Mouse (Mus musculus) left cerebral cortex, adult 8-10 months (tissue): Measurements from ENCODE around the gene Tmem251. TPM values are rescaled to one million over a fixed set of nuclear protein-coding genes. Genes with fewer than 3 reads are reported as not detected.

Experiments used
- DNase-seq, 2 experiments: peaks; one replicate each; pipeline ENCODE4 v3.0.0; 2022; ENCODE audit warnings: low spot score in 2 of 2
- total RNA-seq, 4 experiments: library from RNA; stranded (reverse); gene quantifications; 2 replicates each; pipeline ENCODE4 v1.2.4; 2022

Tmem251 gene
- total RNA-seq, 4 experiments from 2014 or later, result 5.3 to 6.3 (median 5.9) TPM

DNA sequence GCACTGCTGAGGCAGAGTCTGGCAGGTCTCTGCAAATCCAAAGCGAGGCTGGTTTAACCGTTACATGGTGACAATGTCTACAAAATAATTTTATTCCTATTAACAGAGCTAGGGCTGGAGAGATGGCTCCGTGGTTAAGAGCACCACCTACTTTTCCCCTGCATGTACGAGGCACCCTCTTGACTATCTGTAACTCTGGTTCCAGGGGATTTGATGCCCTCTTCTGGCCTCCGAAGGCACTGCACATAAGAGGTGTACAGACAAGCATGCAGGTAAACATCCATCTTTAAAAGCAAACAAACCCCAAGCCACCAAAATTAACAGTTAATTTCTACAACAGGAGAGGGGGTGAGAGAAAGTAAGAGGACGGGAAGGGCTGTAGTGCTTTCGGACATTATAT, 12.7 kb downstream of the Tmem251 start:
- DNase-seq, result no peak

DNA sequence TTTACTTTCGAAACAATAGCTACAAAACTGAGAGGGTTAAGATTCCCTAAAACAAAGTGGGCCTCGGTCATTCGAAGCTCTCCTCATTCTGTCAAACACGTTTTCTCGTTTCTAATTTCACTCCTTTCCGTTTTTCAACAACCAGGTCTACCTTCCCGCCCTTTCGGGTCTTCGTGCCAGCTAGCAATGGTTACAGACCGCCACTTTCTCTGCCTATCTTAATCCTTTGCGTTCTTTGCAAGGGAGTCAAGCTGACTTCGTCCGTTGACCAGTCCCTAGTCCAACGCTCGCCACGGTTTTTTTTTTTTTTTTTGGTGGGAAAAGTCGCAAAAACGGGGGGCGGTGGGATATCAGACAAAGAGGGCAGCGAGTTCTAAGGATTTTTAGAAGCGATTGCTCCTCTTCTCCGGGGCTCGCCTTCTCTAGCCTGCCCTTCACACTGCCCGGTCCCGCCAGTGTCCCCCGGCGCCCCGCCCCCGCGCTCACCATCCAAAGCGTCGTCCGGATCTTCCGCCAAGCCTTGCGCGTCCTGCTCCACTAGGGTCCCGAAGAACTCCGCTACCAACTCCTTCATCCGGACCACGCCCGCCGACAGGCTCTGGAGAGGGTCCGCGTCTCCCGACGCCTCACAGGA, 13.6 kb downstream of the Tmem251 start:
- no peak for DNase-seq

GRCm38 (mm10) chr12:102757689-102758402, 14.3 kb downstream of the Tmem251 start, which contains the start of the genes Gm28051, Gon7 and Ubr7:
Gene Gm28051 (minus strand): TSS chr12:102757765.
Gene Gon7 (minus strand): TSS chr12:102757803.
Gene Ubr7 (plus strand): TSS chr12:102757967.
- peak; percentile 91 to 96 for DNase-seq

GRCm38 (mm10) chr12:102758403-102758756, 14.8 kb downstream of the Tmem251 start, which contains the start of gene Gm20604:
Gene Gm20604 (minus strand): TSS chr12:102758672.
- DNase-seq, result no peak

DNA sequence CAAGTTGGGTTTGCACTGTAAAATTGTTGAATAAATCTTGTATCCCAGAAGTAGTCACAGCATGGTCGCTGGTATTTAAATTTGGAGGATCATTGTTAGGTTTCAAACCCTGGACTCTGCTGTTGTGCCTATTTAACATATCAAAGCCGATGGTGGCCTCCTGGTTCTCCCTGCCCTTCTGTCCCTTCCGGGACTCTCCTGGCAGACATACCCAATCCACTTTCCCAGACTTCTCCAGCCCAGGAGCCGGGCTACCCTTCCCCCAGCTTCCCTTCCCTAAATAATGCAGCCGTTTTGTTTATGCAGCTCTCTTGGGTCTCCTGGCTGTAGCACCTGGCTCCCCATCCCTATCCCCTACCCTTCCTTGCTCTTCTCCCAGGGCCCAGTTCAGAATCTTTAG, 15.4 kb downstream of the Tmem251 start:
- no peak for DNase-seq

- DNase-seq, result no peak
Measured at GRCm38 (mm10) chr12:102761668-102762067, 18.1 kb downstream of the Tmem251 start.

GRCm38 (mm10) chr12:102763696-102764095, 20.1 kb downstream of the Tmem251 start:
- DNase-seq, result no peak

DNA sequence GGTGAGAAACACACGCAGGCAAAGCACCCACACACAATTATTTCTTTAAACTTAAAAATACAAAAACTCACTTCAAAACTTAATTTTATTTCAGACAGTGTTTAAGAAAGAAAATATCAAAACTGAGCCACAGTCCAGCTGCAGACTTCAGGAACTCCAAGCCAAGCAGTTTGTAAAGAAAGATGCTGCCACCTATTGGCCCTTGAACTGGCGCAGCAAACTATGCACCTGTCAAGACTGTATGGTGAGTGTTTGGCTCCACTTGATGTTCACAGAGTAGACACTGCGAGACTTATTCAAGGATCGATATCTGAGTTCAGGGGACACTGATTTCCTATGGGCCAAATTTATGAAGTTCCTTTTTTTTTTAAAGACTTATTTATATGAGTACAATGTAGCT, 25.4 kb downstream of the Tmem251 start:
- DNase-seq, result no peak

DNA sequence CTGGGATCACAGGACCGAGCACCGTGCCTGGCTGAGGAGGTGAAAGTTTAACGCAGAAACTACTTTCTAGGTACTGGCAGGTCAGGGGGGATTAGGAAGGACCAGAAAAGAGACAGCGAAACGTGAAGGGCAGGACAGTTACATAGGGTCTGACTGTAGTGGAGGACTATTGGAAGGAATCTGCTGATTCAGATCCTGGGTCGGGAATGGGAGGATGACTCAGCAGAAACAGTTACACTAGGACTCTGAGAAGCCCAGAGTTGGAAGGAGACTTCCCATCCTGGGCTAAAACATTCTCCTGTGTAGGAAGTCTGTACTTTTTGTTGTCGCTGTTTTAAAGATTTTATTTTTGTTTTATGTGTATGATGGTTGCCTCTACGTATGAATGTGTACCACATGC, 28.0 kb downstream of the Tmem251 start:
- no peak for DNase-seq

DNA sequence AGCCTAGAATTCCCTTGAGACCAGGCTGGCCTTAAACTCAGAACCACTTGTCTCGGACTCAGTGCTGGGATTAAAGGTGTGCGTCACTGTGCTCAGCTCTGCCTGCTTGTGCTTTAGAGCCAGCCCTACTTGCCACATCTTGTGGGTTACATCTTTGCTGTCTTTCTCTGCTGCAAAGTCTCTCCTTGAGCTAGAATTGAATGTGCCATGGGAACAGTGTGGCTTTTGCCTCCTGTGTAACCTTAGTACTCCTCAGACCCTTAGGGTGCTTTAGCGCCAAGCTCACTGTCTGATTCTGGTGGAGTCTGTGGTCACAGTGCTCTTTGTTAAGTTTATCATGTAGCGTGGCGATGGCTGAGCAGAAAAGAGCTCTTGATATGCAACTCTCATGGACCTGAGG, 29.1 kb downstream of the Tmem251 start:
- no peak for DNase-seq

GRCm38 (mm10) chr12:102776035-102776434, 32.5 kb downstream of the Tmem251 start:
- no peak for DNase-seq

DNA sequence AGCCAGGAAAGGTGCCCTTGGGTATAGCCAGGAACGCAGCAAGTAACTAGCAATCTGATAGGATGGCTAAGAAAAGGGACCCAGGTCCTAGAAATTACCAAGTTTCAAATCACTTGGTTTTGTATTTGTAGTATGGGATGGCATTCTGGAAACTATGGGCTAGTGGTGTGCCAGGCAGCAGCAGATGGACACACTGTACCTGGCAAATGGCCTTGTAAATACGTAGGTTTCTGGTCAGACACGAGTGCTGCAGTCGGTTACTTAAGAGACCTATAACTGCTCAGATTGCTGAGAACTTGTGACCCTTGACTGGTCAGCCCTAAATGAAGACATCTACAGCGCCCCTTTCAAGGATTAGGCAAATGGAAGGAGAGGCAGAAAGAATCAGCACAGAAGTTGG, 34.6 kb downstream of the Tmem251 start:
- DNase-seq, result no peak

GRCm38 (mm10) chr12:102779452-102779851, 35.9 kb downstream of the Tmem251 start:
- no peak for DNase-seq

GRCm38 (mm10) chr12:102782841-102783240, 39.3 kb downstream of the Tmem251 start:
- DNase-seq, result no peak

DNA sequence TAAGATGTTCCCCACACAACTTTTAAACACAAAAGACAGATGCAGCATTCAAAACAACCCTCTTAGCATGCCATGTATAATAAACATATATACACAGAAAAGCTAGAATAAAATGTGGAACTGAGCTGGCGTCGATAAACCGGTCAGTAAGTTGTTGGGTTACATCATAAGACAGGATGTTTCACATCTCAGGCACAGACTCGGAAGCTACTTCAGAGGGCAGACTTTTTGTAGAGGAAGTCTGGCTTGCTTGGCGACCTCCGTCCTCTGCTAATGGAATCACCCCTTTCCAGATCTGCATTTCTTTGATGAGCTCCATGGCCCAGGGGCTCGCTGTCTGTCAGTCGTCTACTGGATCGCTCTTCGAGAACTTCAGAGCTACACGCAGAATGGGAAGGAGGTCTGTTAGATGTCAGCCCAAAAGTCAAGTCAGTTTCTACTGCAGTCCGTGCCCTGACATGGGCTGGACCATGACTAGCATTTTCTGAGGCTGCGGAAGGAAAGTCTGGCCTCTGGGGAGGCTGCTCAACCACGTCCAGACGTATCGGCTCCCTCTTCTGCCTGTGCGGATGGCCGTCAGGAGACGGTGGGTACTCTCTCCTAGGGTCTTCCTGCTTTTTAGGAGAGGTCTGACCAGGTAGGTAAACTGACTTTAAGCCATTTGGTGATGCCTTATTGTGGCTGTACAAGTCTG, 41.5 kb downstream of the Tmem251 start:
- DNase-seq, result no peak

DNA sequence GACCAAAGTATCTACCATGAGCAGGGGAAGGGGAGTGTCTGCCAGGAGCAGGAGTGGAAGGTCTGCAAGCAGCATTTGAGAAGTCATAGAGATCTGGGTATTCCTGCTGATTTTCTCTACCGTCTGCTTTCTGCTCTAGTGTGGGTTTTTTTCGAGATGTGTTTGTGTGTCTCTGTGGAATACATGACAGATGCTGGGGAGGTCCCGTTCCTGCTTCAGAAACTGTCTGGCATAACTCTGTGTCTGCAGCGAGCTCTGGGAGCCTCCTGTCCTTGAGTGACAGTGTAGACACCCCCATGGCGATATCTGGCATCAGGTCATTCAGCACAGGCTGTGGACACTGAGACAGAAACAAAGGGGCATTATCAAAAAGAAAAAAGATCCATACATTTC, 42.0 kb downstream of the Tmem251 start:
- DNase-seq, result no peak

GRCm38 (mm10) chr12:102787927-102788326, 44.4 kb downstream of the Tmem251 start:
- no peak for DNase-seq

Other genes starting within 250 kb of the Tmem251 start
- 100 to 1,000 TPM; 151 to 178 (median 173) TPM for gene Chga, start 188.8 kb upstream of the Tmem251 start, total RNA-seq
- gene Itpk1, start 38.8 kb upstream of the Tmem251 start, total RNA-seq, result 10 to 100 TPM; 58.8 to 68.2 (median 62.5) TPM
- gene Moap1, start 101 bp upstream of the Tmem251 start, total RNA-seq, result 10 to 100 TPM; 29.9 to 37.3 (median 33.4) TPM
- not detected for gene Gm28051, start 14.0 kb downstream of the Tmem251 start, total RNA-seq
- 10 to 100 TPM; 12.7 to 15.0 (median 13.4) TPM for gene Gon7, start 14.0 kb downstream of the Tmem251 start, total RNA-seq
- gene Ubr7, start 14.2 kb downstream of the Tmem251 start, total RNA-seq, result 10 to 100 TPM; 30.1 to 31.7 (median 31.3) TPM
- 10 to 100 TPM; 15.1 to 21.1 (median 18.1) TPM for gene Gm20604, start 14.9 kb downstream of the Tmem251 start, total RNA-seq
- 10 to 100 TPM; 18.7 to 20.7 (median 19.4) TPM for gene Btbd7, start 134.7 kb downstream of the Tmem251 start, total RNA-seq
- gene Cox8c, start 155.6 kb downstream of the Tmem251 start, total RNA-seq, result not detected
- 10 to 100 TPM; 49.8 to 60.2 (median 56.0) TPM for gene Unc79, start 205.1 kb downstream of the Tmem251 start, total RNA-seq